Mouse (Mus musculus): ENCODE results near the gene Gck.

Gck gene

GRCm38 (mm10) chr11:5949586-5950352 lies at the start of gene Gck:
Gene Gck (minus strand): TSS chr11:5950081.
- DNase-seq: no peak

- no peak for DNase-seq
Measured at GRCm38 (mm10) chr11:5998472-5998871, 48.6 kb upstream of the Gck start.

DNA sequence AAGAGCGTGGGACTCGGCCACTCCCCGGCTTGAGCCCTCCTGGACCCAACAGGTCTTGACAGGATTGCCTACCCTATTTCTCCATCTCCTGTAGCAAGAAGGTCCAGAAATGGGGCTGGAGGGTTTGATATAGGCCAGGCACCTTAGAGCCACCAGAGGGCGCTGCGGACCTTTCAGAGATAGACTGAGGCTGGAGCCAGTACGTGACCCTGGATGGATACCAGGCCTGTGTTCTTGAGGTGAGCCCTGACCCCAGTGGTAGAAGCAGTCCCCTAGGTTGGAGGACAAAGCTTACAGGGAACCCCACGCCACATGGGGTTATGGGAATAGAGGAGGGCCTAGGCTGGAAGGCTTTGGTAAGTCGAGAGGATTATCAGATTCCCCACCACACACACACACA lies 46.1 kb upstream of the Gck start:
- peak; percentile 85 for DNase-seq

- no peak for DNase-seq
Measured at GRCm38 (mm10) chr11:5994880-5995279, 45.0 kb upstream of the Gck start.

GRCm38 (mm10) chr11:5994212-5994611 lies 44.3 kb upstream of the Gck start:
- DNase-seq: no peak

DNA sequence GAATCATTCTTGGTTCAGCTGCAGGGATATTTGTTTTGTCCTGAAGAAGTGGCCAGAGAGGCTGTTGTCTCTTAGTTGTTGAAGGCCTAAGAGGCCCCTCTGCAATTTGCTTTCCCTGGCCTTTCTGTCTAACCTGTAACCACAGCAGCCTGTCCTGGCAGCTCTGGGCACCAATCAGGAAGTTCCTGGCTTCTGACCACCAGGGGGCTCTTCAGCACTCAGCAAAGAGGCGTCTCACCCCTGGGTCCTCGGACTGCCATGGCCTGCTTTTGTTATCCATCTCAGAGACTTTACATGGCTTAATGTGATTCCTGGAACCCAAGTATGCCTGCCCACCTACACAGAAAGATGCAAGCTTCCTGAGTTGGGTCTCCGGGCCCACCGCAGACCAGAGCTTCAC lies 41.0 kb upstream of the Gck start:
- DNase-seq: peak; percentile 54

DNA sequence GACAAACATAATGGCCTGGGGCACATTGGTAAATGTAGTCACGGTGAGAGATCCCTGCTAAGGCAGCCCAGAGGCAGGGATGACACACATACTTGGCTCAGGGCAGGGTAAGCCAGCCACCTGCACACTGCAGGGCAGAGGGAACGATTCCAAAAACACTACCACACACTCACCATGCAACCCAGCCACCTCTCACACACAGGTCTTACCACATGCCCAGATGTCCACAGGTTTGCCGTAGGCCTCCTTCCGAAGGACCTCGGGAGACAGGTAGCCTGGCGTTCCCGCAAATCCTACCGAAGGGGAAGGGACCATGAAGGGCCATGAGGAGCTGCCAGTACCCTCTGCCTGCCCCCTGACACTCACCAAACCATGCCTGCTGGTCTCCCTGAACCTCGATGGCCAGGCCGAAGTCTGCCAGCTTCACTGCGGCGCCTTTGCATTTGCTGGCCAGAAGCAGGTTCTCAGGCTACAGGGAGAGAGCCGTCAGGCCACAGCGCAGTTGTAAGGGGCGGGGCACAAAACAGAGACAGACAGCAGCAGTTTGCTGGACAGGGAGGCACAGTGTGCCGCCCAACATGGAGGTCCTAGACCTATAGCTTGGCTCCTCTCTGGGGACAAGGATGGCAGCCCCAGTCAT lies 40.2 kb upstream of the Gck start:
- no peak for DNase-seq

DNA sequence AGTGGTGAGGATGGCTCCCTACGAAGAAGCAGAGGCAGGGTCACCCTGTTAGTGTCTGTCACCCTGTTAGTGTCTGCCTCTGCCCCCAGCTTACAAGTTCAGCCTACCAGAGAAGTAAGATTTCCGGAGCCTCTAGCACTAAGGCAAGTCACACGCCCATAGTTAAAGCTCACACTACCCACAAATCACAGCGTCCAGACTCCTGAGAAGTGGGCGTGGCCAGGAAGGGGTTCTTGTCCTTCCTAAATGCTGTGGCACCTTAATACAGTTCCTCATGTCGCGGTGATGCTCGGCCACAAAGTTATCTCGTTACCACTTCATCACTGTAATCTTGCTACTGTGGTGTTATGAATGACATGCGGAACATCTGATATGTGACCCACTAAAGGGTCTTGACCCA lies 38.2 kb upstream of the Gck start:
- no peak for DNase-seq

- no peak for DNase-seq
Measured at GRCm38 (mm10) chr11:5983629-5984028, 33.7 kb upstream of the Gck start.

GRCm38 (mm10) chr11:5981323-5981722 lies 31.4 kb upstream of the Gck start:
- no peak for DNase-seq

DNA sequence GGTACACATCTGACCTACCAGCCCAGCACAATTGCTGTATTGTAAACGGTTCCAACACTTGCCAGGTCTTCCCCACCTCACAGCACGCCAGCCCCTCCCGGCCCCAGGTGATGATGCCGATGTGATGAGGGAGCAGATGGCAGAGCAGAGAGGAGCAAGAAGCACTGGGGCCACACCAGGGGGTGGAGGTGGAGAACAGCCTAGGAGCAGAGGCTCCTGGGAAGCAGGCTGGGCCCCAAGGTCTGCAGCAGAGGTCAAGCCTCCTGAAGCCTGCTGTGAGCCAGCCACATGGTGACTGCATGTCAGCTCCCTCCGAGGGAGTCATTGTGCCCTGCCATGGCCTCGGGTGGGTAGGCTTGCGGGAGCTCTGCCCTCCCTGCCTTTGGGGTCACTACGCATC lies 30.7 kb upstream of the Gck start:
- DNase-seq: no peak

- no peak for DNase-seq
Measured at GRCm38 (mm10) chr11:5980108-5980507, 30.2 kb upstream of the Gck start.

GRCm38 (mm10) chr11:5979088-5979487 lies 29.2 kb upstream of the Gck start:
- no peak for DNase-seq

- DNase-seq: no peak
Measured at GRCm38 (mm10) chr11:5976106-5976505, 26.2 kb upstream of the Gck start.

DNA sequence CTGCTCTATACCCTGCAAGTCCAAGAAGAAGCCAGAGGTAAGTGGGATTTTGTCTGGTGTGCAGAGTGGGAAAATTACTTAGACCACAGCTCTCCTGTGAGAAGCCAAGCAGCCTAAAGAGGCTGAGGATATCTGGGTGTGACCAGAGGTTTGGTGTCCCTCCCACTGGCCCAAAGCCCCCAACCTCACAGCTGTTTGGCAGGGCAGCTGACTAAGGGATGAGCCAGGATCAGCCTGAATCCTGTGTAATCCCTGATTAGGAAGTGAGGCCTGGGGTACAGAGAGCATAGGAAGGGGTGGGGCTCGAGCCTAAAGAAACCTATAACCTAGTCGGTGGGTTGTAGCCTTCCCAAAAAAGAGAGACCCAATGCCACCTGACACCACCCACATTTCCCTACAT lies 25.2 kb upstream of the Gck start:
- DNase-seq: no peak

GRCm38 (mm10) chr11:5974053-5974452 lies 24.2 kb upstream of the Gck start:
- no peak for DNase-seq

DNA sequence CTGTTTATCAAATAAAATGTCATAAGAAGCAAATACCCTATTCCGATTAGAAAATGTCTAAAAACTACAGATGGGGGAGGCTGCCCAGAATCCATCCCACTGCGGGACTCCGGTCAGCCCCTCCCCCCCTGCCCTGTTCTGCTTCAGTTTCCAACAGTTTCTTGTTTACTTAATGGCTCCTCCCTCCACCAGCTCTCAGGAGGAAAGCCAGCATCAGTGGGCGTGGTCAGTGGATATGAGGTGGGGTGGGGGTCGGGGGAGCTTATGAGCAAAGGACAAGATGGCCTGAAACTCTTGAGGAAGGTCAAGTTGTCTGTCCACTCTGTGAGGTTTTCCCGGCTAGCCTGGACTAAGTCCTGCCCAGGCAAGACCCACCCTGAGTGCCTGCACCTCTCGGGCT lies 23.3 kb upstream of the Gck start:
- no peak for DNase-seq

GRCm38 (mm10) chr11:5971202-5971601 lies 21.3 kb upstream of the Gck start:
- no peak for DNase-seq

GRCm38 (mm10) chr11:5968223-5968622 lies 18.3 kb upstream of the Gck start:
- DNase-seq: no peak

DNA sequence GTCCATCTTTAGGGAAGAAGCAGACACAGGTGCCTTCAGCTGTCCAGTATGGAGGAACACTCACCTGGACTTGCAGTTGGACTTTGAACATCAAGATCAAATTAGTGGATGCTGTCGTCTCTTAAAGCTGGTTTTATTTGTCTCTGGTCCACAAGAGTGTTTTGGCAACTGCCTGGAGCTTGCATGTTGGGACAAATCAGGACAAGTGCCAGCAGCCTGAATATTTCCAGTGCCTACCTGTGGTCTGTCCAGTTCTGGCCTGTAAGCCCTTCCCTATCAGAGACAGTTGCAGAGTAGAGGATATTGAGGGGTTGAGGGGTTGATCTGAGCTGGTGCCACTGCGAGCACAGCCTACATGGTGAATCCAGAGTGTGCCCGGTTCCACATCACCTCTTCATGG lies 16.9 kb upstream of the Gck start:
- DNase-seq: no peak

DNA sequence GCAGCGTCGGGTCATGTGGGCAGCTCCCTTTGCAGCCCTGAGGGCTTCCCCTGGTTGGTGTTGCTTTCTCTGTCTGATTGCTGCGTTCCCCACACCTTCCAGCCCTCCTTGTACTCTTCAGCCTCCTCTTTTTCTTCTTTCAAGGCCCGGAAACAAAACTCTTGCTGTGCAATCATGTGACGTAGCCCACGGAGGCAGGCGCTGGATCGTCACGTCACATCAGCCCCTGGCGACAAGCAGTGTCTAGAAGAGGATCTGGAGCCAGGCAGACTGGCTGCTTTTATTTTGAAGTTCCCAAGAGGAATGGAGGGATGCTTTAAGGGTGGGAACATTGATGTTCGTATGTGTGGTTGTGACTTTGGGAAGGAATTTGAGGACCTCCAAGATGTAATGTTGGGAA lies 16.0 kb upstream of the Gck start:
- peak; percentile 42 for DNase-seq

DNA sequence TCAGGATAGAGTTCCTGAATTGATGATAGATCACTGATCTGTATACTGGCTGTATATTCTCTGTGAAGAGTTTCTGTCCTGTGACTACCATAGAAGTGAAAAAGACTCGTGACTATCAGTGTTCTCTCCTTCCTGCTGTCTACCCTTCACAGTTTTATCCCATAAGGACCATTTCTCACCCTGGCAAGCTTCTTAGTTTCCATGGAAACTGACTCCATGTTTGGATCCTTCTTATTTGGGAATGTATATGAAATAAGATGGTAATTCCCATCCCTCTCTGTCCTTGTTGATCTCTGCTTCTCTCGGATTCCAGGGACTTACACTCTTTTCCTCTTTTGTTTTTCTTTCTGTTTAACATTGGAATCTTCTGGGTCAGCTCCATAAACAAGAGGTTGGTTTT lies 10.2 kb upstream of the Gck start:
- no peak for DNase-seq

DNA sequence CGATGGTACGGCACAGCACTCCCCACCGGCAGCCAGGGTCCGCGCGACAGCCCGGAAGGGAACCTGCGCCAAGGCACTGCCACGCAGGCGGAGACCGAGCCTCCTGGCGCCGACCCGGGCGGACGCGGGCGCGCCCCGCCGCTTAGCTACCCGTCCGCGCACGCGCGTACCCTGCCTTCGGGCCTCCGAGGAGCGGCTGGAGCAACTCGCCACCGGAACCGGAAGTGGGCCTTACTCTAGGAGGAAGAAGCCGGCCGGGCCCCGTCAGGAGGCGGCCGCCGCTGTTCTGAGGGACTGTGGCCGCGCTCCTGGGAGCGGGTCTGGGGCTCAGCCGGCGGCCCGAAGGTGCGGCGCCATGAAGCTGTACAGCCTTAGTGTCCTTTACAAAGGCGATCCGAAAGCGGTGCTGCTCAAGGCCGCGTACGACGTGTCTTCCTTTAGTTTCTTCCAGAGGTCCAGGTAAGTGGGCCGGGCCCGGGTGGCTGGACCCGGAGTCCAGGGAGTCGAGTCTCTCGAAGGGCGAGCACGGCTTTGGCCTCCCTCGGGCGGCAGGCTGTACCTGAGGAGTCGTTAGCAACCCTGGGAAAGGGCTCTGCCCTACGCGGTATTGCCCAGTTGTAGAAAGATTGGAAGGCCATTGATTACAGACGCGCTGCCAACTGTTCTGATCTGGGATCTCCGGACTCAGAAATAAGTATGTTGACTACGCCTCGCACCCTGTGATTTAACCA lies 5.8 kb upstream of the Gck start, which contains the start of gene Ykt6:
Gene Ykt6 (plus strand): TSS at position 148 of the 731 bp plus-strand sequence.
- DNase-seq: peak; percentile 94

GRCm38 (mm10) chr11:5954965-5955504 lies 5.2 kb upstream of the Gck start:
- DNase-seq: no peak
